Mouse (Mus musculus) heart, postnatal 0 days (tissue): Measurements from ENCODE around the gene B3gat1. TPM values are rescaled to one million over a fixed set of nuclear protein-coding genes. Genes with fewer than 3 reads are reported as not detected.

ENCODE experiments used
- ATAC-seq: fragments of 200-750 bp; cut with Nextera tagmentation; 2 replicates; pipeline ENCODE4 v1.8.0; 2017; ENCODE audit warnings: low read depth, moderate number of reproducible peaks, moderate library complexity; ENCODE audit not compliant: insufficient read depth
- DNase-seq: peaks from one replicate; pipeline ENCODE4 v3.0.0-alpha.2; 2016; ENCODE audit warnings: low spot score
- H3K27ac ChIP-seq: fragments of 300-500 bp; sonication (generic); 2 replicates; pipeline ENCODE4 v1.5.1; 2014; ENCODE audit warnings: low read depth, mild to moderate bottlenecking
- H3K27me3 ChIP-seq: fragments of 300-500 bp; sonication (generic); 2 replicates; pipeline ENCODE4 v1.6.1; 2014; ENCODE audit warnings: low read length, mixed read lengths; ENCODE audit not compliant: control insufficient read depth, insufficient read depth
- H3K36me3 ChIP-seq: fragments of 300-500 bp; sonication (generic); replicated peaks from 2 replicates; pipeline ENCODE4 v1.6.1; 2014; ENCODE audit warnings: low read length, mixed read lengths; ENCODE audit not compliant: control insufficient read depth, insufficient read depth
- H3K4me1 ChIP-seq: fragments of 300-500 bp; sonication (generic); 2 replicates; pipeline ENCODE4 v1.6.1; 2014; ENCODE audit warnings: antibody characterized with exemption; ENCODE audit not compliant: control insufficient read depth, insufficient read depth
- H3K4me2 ChIP-seq: fragments of 300-500 bp; sonication (generic); 2 replicates; pipeline ENCODE4 v1.6.1; 2014; ENCODE audit warnings: low read depth, mild to moderate bottlenecking, low read length, moderate library complexity
- H3K4me3 ChIP-seq: fragments of 300-500 bp; sonication (generic); 2 replicates; pipeline ENCODE4 v1.5.1; 2014; ENCODE audit warnings: low read depth, low read length
- H3K9ac ChIP-seq: fragments of 300-500 bp; sonication (generic); replicated peaks from 2 replicates; pipeline ENCODE4 v1.6.1; 2014; ENCODE audit warnings: low read depth, low read length, mixed read lengths
- H3K9me3 ChIP-seq: fragments of 300-500 bp; sonication (generic); replicated peaks from 2 replicates; pipeline ENCODE4 v1.6.1; 2016; ENCODE audit warnings: low read length; ENCODE audit not compliant: control insufficient read depth
- CTCF ChIP-seq: IDR thresholded peaks from 2 replicates; pipeline ENCODE4 v1.5.1; 2016; ENCODE audit warnings: antibody characterized with exemption, control low read depth, low read depth
- EP300 ChIP-seq: IDR thresholded peaks from 2 replicates; pipeline ENCODE4 v1.6.1; 2016; ENCODE audit warnings: antibody characterized with exemption, low read depth
- WGBS: fragments of 180-500 bp; shearing (Covaris S2); extraction: QIAGEN DNeasy Blood & Tissue Kit; methylation state at CpG from one replicate; pipeline ENCODE4 v1.1.7; 2014; 5-methylcytosine and 5-hydroxymethylcytosine counted together
- polyA plus RNA-seq: library from polyadenylated mRNA; unstranded; fragments of >200 nt; fragmentation: Nextera tagmentation; extraction: Ambion mirVana; gene quantifications from 2 replicates; pipeline ENCODE4 v1.2.1, GENCODE M21; 2015
- total RNA-seq: library from RNA; depleted of rRNA; stranded (reverse); fragments of >200 nt; gene quantifications from 2 replicates; pipeline ENCODE4 v1.2.3, GENCODE M21; 2014; ENCODE audit warnings: low replicate concordance; rRNA removed

Gene B3gat1
- total and polyA plus RNA-seq, 2 experiments from 2014 or later = not detected

DNA sequence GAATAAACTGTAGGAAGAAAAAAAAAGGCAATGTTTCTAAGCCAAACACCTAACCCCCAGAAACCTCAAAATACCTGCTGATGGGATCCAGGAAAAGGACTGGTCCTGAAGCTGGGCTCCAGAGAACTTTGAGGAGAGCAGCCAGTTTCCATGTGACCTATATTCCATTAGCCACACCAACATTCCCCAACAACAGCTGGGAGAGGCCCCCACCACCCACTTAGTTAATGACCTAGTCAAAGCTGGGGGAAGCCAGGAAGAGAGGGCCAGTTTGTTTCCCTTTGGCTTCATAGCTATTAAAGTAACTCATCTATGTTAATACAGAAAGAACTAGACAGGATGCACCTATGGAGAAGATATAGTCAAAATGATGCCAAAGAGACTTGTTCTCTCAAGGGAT, 70.8 kb downstream of the B3gat1 start:
- Histone ChIP-seq H3K9ac (no peak overlapping the region), H3K4me1 (0 out of 2 replicates have a peak, but pooled peaks cover 5% of the 10 kb centered on the region), H3K27me3 (no peaks in the 10 kb centered on the region), H3K27ac (no peak overlapping the region), H3K4me3 (no peak overlapping the region), H3K9me3 (no peaks in the 10 kb centered on the region), H3K4me2 (no peak overlapping the region), H3K36me3 (no peaks in the 10 kb centered on the region)
- DNase-seq (no peak), ATAC-seq (no peak)
- TF ChIP-seq CTCF = no peak
- TF ChIP-seq EP300 = no peak

- H3K9ac ChIP-seq = no peak within 1 kb of the TSS
- H3K4me2 ChIP-seq = peak within 1 kb of the TSS; percentile 68
- DNase-seq (peak; percentile 81), ATAC-seq (peak; percentile 100)
- H3K4me3 ChIP-seq = peak within 1 kb of the TSS; percentile 44
- TF ChIP-seq CTCF = peak; percentile 16
- no peak for TF ChIP-seq EP300
- H3K4me1 ChIP-seq = 0 out of 2 replicates have a peak, but pooled peaks cover 5% of the 10 kb centered on the region
- H3K27ac ChIP-seq = no peak within 1 kb of the TSS
- H3K27me3 ChIP-seq = no peaks in the 10 kb centered on the region
- WGBS = 1% methylated on average over 33 of the region's 33 CpGs
- H3K36me3 ChIP-seq = no peaks in the 10 kb centered on the region
- H3K9me3 ChIP-seq = no peaks in the 10 kb centered on the region
Measured at GRCm38 (mm10) chr9:26805935-26806666, 72.6 kb downstream of the B3gat1 start, which contains the start of gene Glb1l2. TSS of gene Glb1l2 (minus strand) at chr9:26806468.

DNA sequence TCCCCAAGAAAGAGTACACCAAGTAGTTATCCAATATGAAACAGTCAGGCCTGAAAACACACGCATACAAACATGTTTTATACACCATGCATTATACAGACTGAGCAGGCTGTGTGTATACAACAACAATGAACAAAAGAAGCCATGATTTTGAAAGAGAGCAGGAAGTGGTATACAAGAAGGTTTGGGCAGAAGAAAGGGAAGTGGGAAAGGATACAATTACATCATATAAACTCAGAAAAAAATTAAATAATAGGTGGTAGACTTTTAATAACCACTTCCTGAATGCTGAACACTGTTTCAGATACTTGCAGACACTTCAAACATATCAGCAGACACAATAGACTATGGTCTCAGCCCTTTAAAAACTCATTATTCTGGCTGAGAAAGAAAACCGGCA, 75.2 kb downstream of the B3gat1 start:
- Histone ChIP-seq H3K9ac (no peak overlapping the region), H3K27me3 (no peaks in the 10 kb centered on the region), H3K9me3 (no peaks in the 10 kb centered on the region), H3K4me1 (0 out of 2 replicates have a peak, but pooled peaks cover 5% of the 10 kb centered on the region), H3K4me3 (no peak overlapping the region), H3K36me3 (no peaks in the 10 kb centered on the region), H3K27ac (no peak overlapping the region), H3K4me2 (no peak overlapping the region)
- DNase-seq (no peak), ATAC-seq (no peak)
- WGBS = 66% methylated on average over 2 of the region's 2 CpGs
- TF ChIP-seq CTCF (no peak), EP300 (no peak)

Other genes starting within 250 kb of the B3gat1 start
- gene Glb1l2, start 72.7 kb downstream of the B3gat1 start, total RNA-seq = 0.23 TPM in 2 replicates
- 0.30 and 0.45 TPM in 2 replicates for gene Glb1l2, start 72.7 kb downstream of the B3gat1 start, polyA plus RNA-seq
- not detected in 2 replicates for gene Glb1l3, start 127.2 kb downstream of the B3gat1 start, total RNA-seq
- gene Glb1l3, start 127.2 kb downstream of the B3gat1 start, polyA plus RNA-seq = not detected in 2 replicates
- not detected in 2 replicates for gene Gm1110, start 189.4 kb downstream of the B3gat1 start, total RNA-seq
- gene Gm1110, start 189.4 kb downstream of the B3gat1 start, polyA plus RNA-seq = 0.15 and 0.18 TPM in 2 replicates